Mouse (Mus musculus) forebrain, embryonic 15.5 days (tissue): ENCODE data around the gene Zfp871. TPM values are rescaled to one million over a fixed set of nuclear protein-coding genes. Genes with fewer than 3 reads are reported as not detected.
"Not testable (repeated sequence)": the region's sequence is repeated elsewhere in the genome, so short reads cannot be mapped to it uniquely, and the experiment has no call there.

Experiments used
- ATAC-seq: fragments of 200-750 bp; cut with Nextera tagmentation; replicated peaks from 2 replicates; pipeline ENCODE4 v1.8.0; 2017; ENCODE audit warnings: mild to moderate bottlenecking, moderate TSS enrichment, moderate library complexity
- H3K27ac ChIP-seq: fragments of 300-500 bp; sonication (generic); replicated peaks from 2 replicates; pipeline ENCODE4 v1.5.1; 2015; ENCODE audit warnings: mild to moderate bottlenecking, inconsistent platforms
- H3K27me3 ChIP-seq: fragments of 300-500 bp; sonication (generic); 2 replicates; pipeline ENCODE4 v1.6.1; 2015; ENCODE audit warnings: inconsistent platforms
- H3K36me3 ChIP-seq: fragments of 300-500 bp; sonication (generic); 2 replicates; pipeline ENCODE4 v1.6.1; 2015; ENCODE audit warnings: mild to moderate bottlenecking, inconsistent platforms
- H3K4me1 ChIP-seq: fragments of 300-500 bp; sonication (generic); 2 replicates; pipeline ENCODE4 v1.6.1; 2015; ENCODE audit warnings: inconsistent platforms
- H3K4me2 ChIP-seq: fragments of 300-500 bp; sonication (generic); replicated peaks from 2 replicates; pipeline ENCODE4 v1.6.1; 2015; ENCODE audit warnings: mild to moderate bottlenecking, inconsistent platforms
- H3K4me3 ChIP-seq: fragments of 300-500 bp; sonication (generic); 2 replicates; pipeline ENCODE4 v1.5.1; 2015; ENCODE audit warnings: mild to moderate bottlenecking, inconsistent platforms
- H3K9ac ChIP-seq: fragments of 300-500 bp; sonication (generic); replicated peaks from 2 replicates; pipeline ENCODE4 v1.6.1; 2015; ENCODE audit warnings: mild to moderate bottlenecking, inconsistent platforms
- H3K9me3 ChIP-seq: fragments of 300-500 bp; sonication (generic); 2 replicates; pipeline ENCODE4 v1.6.1; 2016; ENCODE audit warnings: inconsistent platforms
- WGBS: fragments of 180-500 bp; shearing (Covaris S2); methylation state at CpG from one replicate; pipeline ENCODE4 v1.1.7; 2015; ENCODE audit warnings: mixed read lengths; 5-methylcytosine and 5-hydroxymethylcytosine counted together
- polyA plus RNA-seq: library from polyadenylated mRNA; unstranded; fragments of >200 nt; fragmentation: Nextera tagmentation; extraction: Ambion mirVana; gene quantifications from 2 replicates; pipeline ENCODE4 v1.2.1, GENCODE M21; 2015

Zfp871 gene
- polyA plus RNA-seq, 1 experiment from 2014 or later = 44.7 TPM

- Histone ChIP-seq H3K4me1 (peaks cover 28% of the 10 kb centered on the region), H3K36me3 (peaks cover 24% of the 10 kb centered on the region), H3K9me3 (no peaks in the 10 kb centered on the region), H3K27ac (no peak overlapping the region), H3K9ac (peak overlapping the region; percentile 98), H3K4me3 (peak overlapping the region; percentile 95), H3K4me2 (peak overlapping the region; percentile 66), H3K27me3 (no peaks in the 10 kb centered on the region)
- no peak for ATAC-seq
- 70% methylated on average over 6 of the region's 6 CpGs for WGBS
These were observed 1.1 kb downstream of the Zfp871 start for GRCm38 (mm10) chr17:32786944-32787343.

- H3K27ac ChIP-seq = no peak overlapping the region
- no peak overlapping the region for H3K9ac ChIP-seq
- no peak overlapping the region for H3K4me3 ChIP-seq
- WGBS = 92% methylated on average over 3 of the region's 3 CpGs
- H3K4me2 ChIP-seq = no peak overlapping the region
- peaks cover 28% of the 10 kb centered on the region for H3K4me1 ChIP-seq
- H3K27me3 ChIP-seq = no peaks in the 10 kb centered on the region
- peaks cover 24% of the 10 kb centered on the region for H3K36me3 ChIP-seq
- no peaks in the 10 kb centered on the region for H3K9me3 ChIP-seq
- ATAC-seq = no peak
These were observed 2.4 kb downstream of the Zfp871 start for GRCm38 (mm10) chr17:32785656-32786055.

GRCm38 (mm10) chr17:32777564-32777963 lies 10.5 kb downstream of the Zfp871 start:
- Histone ChIP-seq H3K27ac (no peak overlapping the region), H3K9me3 (no peaks in the 10 kb centered on the region), H3K4me1 (no peaks in the 10 kb centered on the region), H3K9ac (no peak overlapping the region), H3K27me3 (no peaks in the 10 kb centered on the region), H3K36me3 (peaks cover 60% of the 10 kb centered on the region), H3K4me2 (no peak overlapping the region), H3K4me3 (no peak overlapping the region)
- ATAC-seq = no peak
- WGBS = 89% methylated on average over 3 of the region's 3 CpGs

- no peak overlapping the region for H3K4me3 ChIP-seq
- WGBS = 93% methylated on average over 1 of the region's 1 CpGs
These were observed 16.9 kb downstream of the Zfp871 start for GRCm38 (mm10) chr17:32771213-32771612.

GRCm38 (mm10) chr17:32766422-32766821 lies 21.7 kb downstream of the Zfp871 start:
- H3K4me1 ChIP-seq = no peaks in the 10 kb centered on the region
- no peaks in the 10 kb centered on the region for H3K9me3 ChIP-seq
- H3K36me3 ChIP-seq = peaks cover 67% of the 10 kb centered on the region
- no peak for ATAC-seq
- no peaks in the 10 kb centered on the region for H3K27me3 ChIP-seq
- no peak overlapping the region for H3K4me2 ChIP-seq
- no peak overlapping the region for H3K4me3 ChIP-seq
- H3K9ac ChIP-seq = no peak overlapping the region
- H3K27ac ChIP-seq = no peak overlapping the region
- 99% methylated on average over 2 of the region's 2 CpGs for WGBS

More at GRCm38 (mm10) chr17:32771213-32771612, 16.9 kb downstream of the Zfp871 start:
- Histone ChIP-seq H3K9ac (no peak overlapping the region), H3K27me3 (no peaks in the 10 kb centered on the region), H3K4me2 (no peak overlapping the region), H3K36me3 (peaks cover 86% of the 10 kb centered on the region), H3K27ac (no peak overlapping the region), H3K4me1 (no peaks in the 10 kb centered on the region), H3K9me3 (no peaks in the 10 kb centered on the region)
- no peak for ATAC-seq

- Histone ChIP-seq H3K9me3 (no peaks in the 10 kb centered on the region), H3K4me2 (no peak overlapping the region), H3K36me3 (no peaks in the 10 kb centered on the region), H3K4me1 (no peaks in the 10 kb centered on the region), H3K9ac (no peak overlapping the region), H3K27ac (no peak overlapping the region), H3K4me3 (no peak overlapping the region), H3K27me3 (no peaks in the 10 kb centered on the region)
- no peak for ATAC-seq
- 73% methylated on average over 5 of the region's 5 CpGs for WGBS
These were observed 30.8 kb downstream of the Zfp871 start for GRCm38 (mm10) chr17:32757331-32757730.

- Histone ChIP-seq H3K4me2 (no peak overlapping the region), H3K36me3 (no peaks in the 10 kb centered on the region), H3K27me3 (no peaks in the 10 kb centered on the region), H3K27ac (no peak overlapping the region), H3K9ac (no peak overlapping the region), H3K9me3 (no peaks in the 10 kb centered on the region), H3K4me1 (no peaks in the 10 kb centered on the region), H3K4me3 (no peak overlapping the region)
- no peak for ATAC-seq
- 15% methylated on average over 12 of the region's 12 CpGs for WGBS
These were observed 34.5 kb downstream of the Zfp871 start for GRCm38 (mm10) chr17:32753634-32754033.

- WGBS = 83% methylated on average over 6 of the region's 6 CpGs
- Histone ChIP-seq H3K4me3 (no peak overlapping the region), H3K9me3 (no peaks in the 10 kb centered on the region), H3K27me3 (no peaks in the 10 kb centered on the region), H3K9ac (no peak overlapping the region), H3K36me3 (no peaks in the 10 kb centered on the region), H3K4me1 (no peaks in the 10 kb centered on the region), H3K27ac (no peak overlapping the region), H3K4me2 (no peak overlapping the region)
- ATAC-seq = no peak
These were observed 35.2 kb downstream of the Zfp871 start for GRCm38 (mm10) chr17:32752813-32753360.

- no peaks in the 10 kb centered on the region for H3K4me1 ChIP-seq
- no peak overlapping the region for H3K4me3 ChIP-seq
- no peak overlapping the region for H3K4me2 ChIP-seq
- no peaks in the 10 kb centered on the region for H3K9me3 ChIP-seq
- H3K27ac ChIP-seq = no peak overlapping the region
- H3K36me3 ChIP-seq = no peaks in the 10 kb centered on the region
- no peak for ATAC-seq
- no peak overlapping the region for H3K9ac ChIP-seq
- H3K27me3 ChIP-seq = no peaks in the 10 kb centered on the region
- WGBS = 53% methylated on average over 5 of the region's 5 CpGs
These were observed 37.5 kb downstream of the Zfp871 start for GRCm38 (mm10) chr17:32750611-32751010.

GRCm38 (mm10) chr17:32741057-32741456 lies 47.0 kb downstream of the Zfp871 start:
- no peaks in the 10 kb centered on the region for H3K36me3 ChIP-seq
- no peak for ATAC-seq
- H3K27me3 ChIP-seq = no peaks in the 10 kb centered on the region
- no peak overlapping the region for H3K4me2 ChIP-seq
- no peaks in the 10 kb centered on the region for H3K9me3 ChIP-seq
- 0% methylated on average over 1 of the region's 1 CpGs for whole genome bisulfite sequencing
- H3K27ac ChIP-seq = no peak overlapping the region
- no peak overlapping the region for H3K4me3 ChIP-seq
- no peak overlapping the region for H3K9ac ChIP-seq
- no peaks in the 10 kb centered on the region for H3K4me1 ChIP-seq

GRCm38 (mm10) chr17:32738406-32738805 lies 49.7 kb downstream of the Zfp871 start:
- no peaks in the 10 kb centered on the region for H3K4me1 ChIP-seq
- ATAC-seq = no peak
- H3K27me3 ChIP-seq = no peaks in the 10 kb centered on the region

GRCm38 (mm10) chr17:32729029-32729428 lies 59.1 kb downstream of the Zfp871 start:
- Histone ChIP-seq H3K36me3 (no peaks in the 10 kb centered on the region), H3K4me1 (no peaks in the 10 kb centered on the region), H3K27me3 (no peaks in the 10 kb centered on the region), H3K4me3 (no peak overlapping the region), H3K9me3 (no peaks in the 10 kb centered on the region), H3K4me2 (no peak overlapping the region), H3K27ac (no peak overlapping the region), H3K9ac (no peak overlapping the region)
- 81% methylated on average over 3 of the region's 3 CpGs for WGBS
- no peak for ATAC-seq

More at GRCm38 (mm10) chr17:32738406-32738805, 49.7 kb downstream of the Zfp871 start:
- Histone ChIP-seq H3K9me3 (no peaks in the 10 kb centered on the region), H3K36me3 (no peaks in the 10 kb centered on the region), H3K9ac (no peak overlapping the region), H3K4me2 (no peak overlapping the region), H3K27ac (no peak overlapping the region), H3K4me3 (no peak overlapping the region)
- 89% methylated on average over 1 of the region's 1 CpGs for WGBS

GRCm38 (mm10) chr17:32726360-32726759 lies 61.7 kb downstream of the Zfp871 start:
- not testable (repeated sequence) for H3K9ac ChIP-seq, H3K27ac ChIP-seq, H3K36me3 ChIP-seq, H3K9me3 ChIP-seq, H3K4me2 ChIP-seq, H3K4me3 ChIP-seq, H3K27me3 ChIP-seq, H3K4me1 ChIP-seq
- 0 out of 2 replicates have a peak, but pooled peaks have one; percentile 46 for ATAC-seq
